Mouse (Mus musculus) spleen, adult 2 months (tissue): ENCODE results near the gene Sec61g.

Source experiments
- CTCF ChIP-seq: fragments of 200-500 bp; IDR thresholded peaks from 2 replicates; pipeline ENCODE4 v1.5.1; 2011; ENCODE audit warnings: mild to moderate bottlenecking, inconsistent platforms; ENCODE audit not compliant: insufficient read depth, insufficient read length, insufficient replicate concordance; ENCODE audit errors: extremely low read depth
- POLR2A ChIP-seq: fragments of 200-500 bp; IDR thresholded peaks from 2 replicates; pipeline ENCODE4 v1.6.1; 2011; ENCODE audit warnings: low read depth, low read length, inconsistent platforms

DNA sequence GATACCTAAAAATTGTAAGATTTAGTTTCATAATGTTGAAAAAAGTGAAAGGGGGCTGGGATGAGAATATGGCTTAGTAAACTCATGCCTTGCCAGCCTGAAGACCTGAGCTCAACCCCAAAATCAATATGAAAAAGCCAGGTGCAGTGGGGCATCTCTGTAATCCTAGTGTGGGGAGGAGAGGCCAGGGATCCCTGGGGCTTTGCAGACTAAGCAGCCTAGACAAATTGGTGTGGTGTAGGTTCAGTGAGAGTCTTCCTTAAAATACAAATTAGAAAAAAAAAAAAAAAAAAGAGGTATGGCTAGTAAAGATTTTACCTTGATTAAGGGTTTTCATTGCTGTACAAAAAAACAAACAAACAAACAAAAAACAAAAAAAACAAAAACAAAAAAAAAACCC is 20.6 kb upstream of the Sec61g start:
- TF ChIP-seq POLR2A (no peak), CTCF (no peak)
